Mouse (Mus musculus) heart, postnatal 0 days (tissue): ENCODE data around the gene Ksr2. TPM values are rescaled to one million over a fixed set of nuclear protein-coding genes. Genes with fewer than 3 reads are reported as not detected.
A peak's percentile ranks its signal among the peaks of the same experiment; 100 is the strongest.

Experiments used
- ATAC-seq: fragments of 200-750 bp; cut with Nextera tagmentation; 2 replicates; pipeline ENCODE4 v1.8.0; 2017; ENCODE audit warnings: low read depth, moderate number of reproducible peaks, moderate library complexity; ENCODE audit not compliant: insufficient read depth
- DNase-seq: peaks from one replicate; pipeline ENCODE4 v3.0.0-alpha.2; 2016; ENCODE audit warnings: low spot score
- H3K27ac ChIP-seq: fragments of 300-500 bp; sonication (generic); 2 replicates; pipeline ENCODE4 v1.5.1; 2014; ENCODE audit warnings: low read depth, mild to moderate bottlenecking
- H3K27me3 ChIP-seq: fragments of 300-500 bp; sonication (generic); 2 replicates; pipeline ENCODE4 v1.6.1; 2014; ENCODE audit warnings: low read length, mixed read lengths; ENCODE audit not compliant: control insufficient read depth, insufficient read depth
- H3K36me3 ChIP-seq: fragments of 300-500 bp; sonication (generic); replicated peaks from 2 replicates; pipeline ENCODE4 v1.6.1; 2014; ENCODE audit warnings: low read length, mixed read lengths; ENCODE audit not compliant: control insufficient read depth, insufficient read depth
- H3K4me1 ChIP-seq: fragments of 300-500 bp; sonication (generic); 2 replicates; pipeline ENCODE4 v1.6.1; 2014; ENCODE audit warnings: antibody characterized with exemption; ENCODE audit not compliant: control insufficient read depth, insufficient read depth
- H3K4me2 ChIP-seq: fragments of 300-500 bp; sonication (generic); 2 replicates; pipeline ENCODE4 v1.6.1; 2014; ENCODE audit warnings: low read depth, mild to moderate bottlenecking, low read length, moderate library complexity
- H3K4me3 ChIP-seq: fragments of 300-500 bp; sonication (generic); 2 replicates; pipeline ENCODE4 v1.5.1; 2014; ENCODE audit warnings: low read depth, low read length
- H3K9ac ChIP-seq: fragments of 300-500 bp; sonication (generic); replicated peaks from 2 replicates; pipeline ENCODE4 v1.6.1; 2014; ENCODE audit warnings: low read depth, low read length, mixed read lengths
- H3K9me3 ChIP-seq: fragments of 300-500 bp; sonication (generic); replicated peaks from 2 replicates; pipeline ENCODE4 v1.6.1; 2016; ENCODE audit warnings: low read length; ENCODE audit not compliant: control insufficient read depth
- CTCF ChIP-seq: IDR thresholded peaks from 2 replicates; pipeline ENCODE4 v1.5.1; 2016; ENCODE audit warnings: antibody characterized with exemption, control low read depth, low read depth
- EP300 ChIP-seq: IDR thresholded peaks from 2 replicates; pipeline ENCODE4 v1.6.1; 2016; ENCODE audit warnings: antibody characterized with exemption, low read depth
- WGBS: fragments of 180-500 bp; shearing (Covaris S2); extraction: QIAGEN DNeasy Blood & Tissue Kit; methylation state at CpG from one replicate; pipeline ENCODE4 v1.1.7; 2014; 5-methylcytosine and 5-hydroxymethylcytosine counted together
- polyA plus RNA-seq: library from polyadenylated mRNA; unstranded; fragments of >200 nt; fragmentation: Nextera tagmentation; extraction: Ambion mirVana; gene quantifications from 2 replicates; pipeline ENCODE4 v1.2.1, GENCODE M21; 2015
- total RNA-seq: library from RNA; depleted of rRNA; stranded (reverse); fragments of >200 nt; gene quantifications from 2 replicates; pipeline ENCODE4 v1.2.3, GENCODE M21; 2014; ENCODE audit warnings: low replicate concordance; rRNA removed

The Ksr2 gene
- under 0.01 TPM in 1 of 2 replicates, not detected in the other for total RNA-seq
- polyA plus RNA-seq: 0.01 TPM in 1 of 2 replicates, not detected in the other

- H3K36me3 ChIP-seq: no peaks in the 10 kb centered on the region
- no peak for TF ChIP-seq CTCF
- TF ChIP-seq EP300: no peak
- peak within 1 kb of the TSS; percentile 54 for H3K4me3 ChIP-seq
- WGBS: 1% methylated on average over 89 of the region's 89 CpGs
- H3K4me1 ChIP-seq: no peaks in the 10 kb centered on the region; the same call in 1 of the 2 replicates
- peak within 1 kb of the TSS; percentile 21 for H3K9ac ChIP-seq
- peak within 1 kb of the TSS; percentile 94 for H3K4me2 ChIP-seq
- peak; percentile 33; the same call in 1 of the 2 replicates for ATAC-seq
- H3K27ac ChIP-seq: no peak within 1 kb of the TSS
- peaks cover 52% of the 10 kb centered on the region for H3K27me3 ChIP-seq
- no peak for DNase-seq
- no peaks in the 10 kb centered on the region for H3K9me3 ChIP-seq
Measured at GRCm38 (mm10) chr5:117413507-117414501, at the start of gene Ksr2. TSS of gene Ksr2 (plus strand) at chr5:117414000.

GRCm38 (mm10) chr5:117364821-117365220, 49.0 kb upstream of the Ksr2 start:
- ATAC-seq (no peak), DNase-seq (no peak)
- H3K9me3 ChIP-seq: no peaks in the 10 kb centered on the region
- no peak overlapping the region for H3K4me3 ChIP-seq
- WGBS: 82% methylated on average over 3 of the region's 3 CpGs
- H3K36me3 ChIP-seq: peaks cover 49% of the 10 kb centered on the region
- no peak overlapping the region for H3K4me2 ChIP-seq
- peaks cover 43% of the 10 kb centered on the region for H3K4me1 ChIP-seq
- no peak overlapping the region for H3K27ac ChIP-seq
- H3K27me3 ChIP-seq: no peaks in the 10 kb centered on the region
- H3K9ac ChIP-seq: no peak overlapping the region
- TF ChIP-seq EP300 (no peak), CTCF (no peak)

- Histone ChIP-seq H3K4me1 (peaks cover 31% of the 10 kb centered on the region), H3K4me2 (no peak overlapping the region), H3K4me3 (no peak overlapping the region), H3K9me3 (no peaks in the 10 kb centered on the region), H3K27ac (no peak overlapping the region), H3K9ac (no peak overlapping the region), H3K36me3 (peaks cover 57% of the 10 kb centered on the region), H3K27me3 (no peaks in the 10 kb centered on the region)
- no peak for TF ChIP-seq EP300
- no peak for TF ChIP-seq CTCF
- WGBS: 84% methylated on average over 13 of the region's 13 CpGs
- ATAC-seq (no peak), DNase-seq (no peak)
Measured at GRCm38 (mm10) chr5:117365904-117366561, 47.8 kb upstream of the Ksr2 start.

GRCm38 (mm10) chr5:117367206-117367605, 46.6 kb upstream of the Ksr2 start:
- 59% methylated on average over 8 of the region's 8 CpGs for WGBS
- no peak overlapping the region for H3K27ac ChIP-seq
- no peak for ATAC-seq
- peaks cover 19% of the 10 kb centered on the region for H3K4me1 ChIP-seq
- DNase-seq: no peak
- H3K9ac ChIP-seq: no peak overlapping the region
- H3K4me3 ChIP-seq: no peak overlapping the region
- no peak for TF ChIP-seq EP300
- no peaks in the 10 kb centered on the region for H3K9me3 ChIP-seq
- no peak overlapping the region for H3K4me2 ChIP-seq
- no peaks in the 10 kb centered on the region for H3K27me3 ChIP-seq
- peaks cover 69% of the 10 kb centered on the region for H3K36me3 ChIP-seq

GRCm38 (mm10) chr5:117370592-117370991, 43.2 kb upstream of the Ksr2 start:
- 57% methylated on average over 10 of the region's 10 CpGs for WGBS
- TF ChIP-seq CTCF (no peak), EP300 (no peak)
- no peak overlapping the region for H3K4me3 ChIP-seq
- H3K36me3 ChIP-seq: peaks cover 83% of the 10 kb centered on the region
- no peak for DNase-seq
- no peak overlapping the region for H3K9ac ChIP-seq
- no peak for ATAC-seq
- H3K4me2 ChIP-seq: no peak overlapping the region
- H3K9me3 ChIP-seq: no peaks in the 10 kb centered on the region
- no peaks in the 10 kb centered on the region for H3K4me1 ChIP-seq
- no peak overlapping the region for H3K27ac ChIP-seq
- H3K27me3 ChIP-seq: no peaks in the 10 kb centered on the region
